Mouse (Mus musculus) large intestine, adult 2 months (tissue): ENCODE measurements at regions not wholly inside any gene's neighbourhood (a gene's known extent, or its start where the extent isn't known, plus 50 kb on each side); places are given as distances from the start of the nearest gene placed in this dataset.

Experiments used
- DNase-seq: peaks from one replicate; pipeline ENCODE4 v3.0.0-alpha.2; 2012; ENCODE audit warnings: low read depth, low spot score
- WGBS: fragments of 180-500 bp; shearing (Covaris S2); methylation state at CpG from one replicate; pipeline ENCODE4 v1.1.7; 2018; 5-methylcytosine and 5-hydroxymethylcytosine counted together

- no peak for DNase-seq
Measured at GRCm38 (mm10) chr10:37404407-37404806, 265.7 kb upstream of the Marcks start.

GRCm38 (mm10) chr10:37402376-37402775 lies 263.7 kb upstream of the Marcks start:
- 87% methylated on average over 1 of the region's 1 CpGs for WGBS
- no peak for DNase-seq

GRCm38 (mm10) chr10:37400991-37401390 lies 262.3 kb upstream of the Marcks start:
- DNase-seq = no peak
- 29% methylated on average over 1 of the region's 1 CpGs for WGBS

GRCm38 (mm10) chr10:37400379-37400778 lies 261.7 kb upstream of the Marcks start:
- 19% methylated on average over 4 of the region's 4 CpGs for WGBS

GRCm38 (mm10) chr10:37397271-37397991 lies 258.7 kb upstream of the Marcks start:
- no peak for DNase-seq
- 12% methylated on average over 18 of the region's 18 CpGs for WGBS

More at GRCm38 (mm10) chr10:37400379-37400778, 261.7 kb upstream of the Marcks start:
- no peak for DNase-seq

GRCm38 (mm10) chr10:37390011-37390410 lies 251.3 kb upstream of the Marcks start:
- DNase-seq = no peak
- WGBS = 88% methylated on average over 3 of the region's 3 CpGs

GRCm38 (mm10) chr10:37386216-37386615 lies 247.5 kb upstream of the Marcks start:
- DNase-seq = no peak

GRCm38 (mm10) chr10:37380024-37380423 lies 241.3 kb upstream of the Marcks start:
- no peak for DNase-seq
- 84% methylated on average over 1 of the region's 1 CpGs for WGBS

- WGBS = 47% methylated on average over 4 of the region's 4 CpGs
- DNase-seq = no peak
Measured at GRCm38 (mm10) chr10:37378002-37378702, 239.4 kb upstream of the Marcks start.

GRCm38 (mm10) chr10:37377258-37378001 lies 238.7 kb upstream of the Marcks start:
- DNase-seq = no peak
- 33% methylated on average over 1 of the region's 1 CpGs for WGBS

- no peak for DNase-seq
- 66% methylated on average over 1 of the region's 1 CpGs for WGBS
Measured at GRCm38 (mm10) chr10:37376172-37376571, 237.5 kb upstream of the Marcks start.

- DNase-seq = no peak
- WGBS = 97% methylated on average over 1 of the region's 1 CpGs
Measured at GRCm38 (mm10) chr10:37375648-37376047, 236.9 kb upstream of the Marcks start.

GRCm38 (mm10) chr10:37368997-37369679 lies 230.4 kb upstream of the Marcks start:
- 95% methylated on average over 5 of the region's 5 CpGs for WGBS
- no peak for DNase-seq

- WGBS = 93% methylated on average over 4 of the region's 4 CpGs
Measured at GRCm38 (mm10) chr10:37367796-37368195, 229.1 kb upstream of the Marcks start.

GRCm38 (mm10) chr10:37364506-37364905 lies 225.8 kb upstream of the Marcks start:
- no peak for DNase-seq
- 75% methylated on average over 4 of the region's 4 CpGs for WGBS

More at GRCm38 (mm10) chr10:37367796-37368195, 229.1 kb upstream of the Marcks start:
- no peak for DNase-seq

GRCm38 (mm10) chr10:37360985-37361384 lies 222.3 kb upstream of the Marcks start:
- no peak for DNase-seq
- 84% methylated on average over 3 of the region's 3 CpGs for WGBS

GRCm38 (mm10) chr10:37358900-37359299 lies 220.2 kb upstream of the Marcks start:
- DNase-seq = no peak

- 79% methylated on average over 5 of the region's 5 CpGs for WGBS
- no peak for DNase-seq
Measured at GRCm38 (mm10) chr10:37358334-37358733, 219.6 kb upstream of the Marcks start.

GRCm38 (mm10) chr10:37357304-37358060 lies 218.8 kb upstream of the Marcks start:
- WGBS = 70% methylated on average over 6 of the region's 6 CpGs
- no peak for DNase-seq
